In the genomic region with DNA sequence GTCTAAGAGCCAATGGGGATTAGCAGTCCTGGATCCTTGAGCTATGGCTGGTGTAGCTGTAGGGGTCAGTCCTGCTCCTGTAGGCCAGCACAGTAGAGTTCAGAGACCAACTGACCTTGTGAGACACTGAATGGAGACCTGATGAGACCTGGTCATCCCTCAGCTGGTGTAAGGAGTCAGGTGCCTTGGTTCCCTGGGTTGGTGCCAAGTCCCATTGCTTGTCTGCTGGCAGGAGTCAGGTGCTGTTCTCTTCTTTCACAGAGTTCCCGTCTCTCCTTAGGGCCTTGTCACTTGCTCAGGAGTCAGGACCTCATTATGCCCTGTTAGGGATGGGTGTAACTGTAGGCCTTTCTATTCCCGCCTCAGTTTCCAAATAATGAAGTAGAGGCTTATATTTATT, we compare ENCODE assay signal across 22 mouse cellular contexts. TPM values are rescaled to one million over a fixed set of nuclear protein-coding genes. Genes with fewer than 3 reads are reported as not detected.
DNase-seq lines count a peak whose midpoint lies in the region; TF ChIP-seq lines count a peak whose summit lies in the region.
"Had no signal": no experiment of that assay in that cellular context is flagged by ENCODE, and none has a peak within 500 bp of the region (broad histone marks: within the 10 kb centered on the region; RNA-seq: fewer than 3 reads in every experiment).

No protein-coding gene starts in this region.

- H3K4me3 ChIP-seq in gastrocnemius, adult 2 months: no peak overlapping the region
- H3K4me3 ChIP-seq: hindbrain, embryonic 13.5 days; left cerebral cortex, adult 2 months; limb, embryonic 13.5 days; lung, embryonic 15.5 days; midbrain, embryonic 10.5 days; midbrain, embryonic 15.5 days; neural tube, embryonic 15.5 days had no signal

- TF ChIP-seq CTCF in gastrocnemius, adult 2 months (IDR thresholded peaks at IDR 0.05): no peak

- intact Hi-C loops in gastrocnemius, adult 2 months (cut with DNase I): no loop called here

- peak; percentile 39 for DNase-seq in cerebellum, postnatal 10 days
- no peak for DNase-seq in cerebellum, postnatal 4 days (ENCODE audit: low spot score in 2 of 2)
- peak; percentile 61 for DNase-seq in gastrocnemius, adult 2 months
- no peak for DNase-seq in gastrocnemius, postnatal 10 days
- peak; percentile 34 for DNase-seq in kidney, postnatal 10 days
- DNase-seq in kidney, adult 8-10 months: no peak
- DNase-seq: adrenal gland, postnatal 10 days; cerebellum, adult 11 months; heart, adult 11 months; heart, postnatal 4 days; kidney, adult 11 months; retina, postnatal 1 day; right cerebral cortex, postnatal 14 days; thymus, adult 2 months; thymus, postnatal 36 days had no signal

- no peak overlapping the region for H3K27ac ChIP-seq in gastrocnemius, adult 2 months
- H3K27ac ChIP-seq: hindbrain, embryonic 13.5 days; left cerebral cortex, adult 2 months; limb, embryonic 13.5 days; lung, embryonic 15.5 days; midbrain, embryonic 10.5 days; midbrain, embryonic 15.5 days; neural tube, embryonic 15.5 days had no signal

RNA-seq across cellular contexts. Expression of gene Dtymk, which starts 14.8 kb away (rescaled TPM):
- total RNA-seq in gastrocnemius, adult 2 months (2021): 10 to 100 TPM; 14.1 to 18.6 TPM
- 10 to 100 TPM; 33.4 to 40.5 TPM for total RNA-seq in gastrocnemius, postnatal 10 days (2021)

RNA-seq across cellular contexts. Expression of gene Ing5, which starts 16.9 kb away (rescaled TPM):
- 1 to 10 TPM; 3.6 to 5.8 TPM for total RNA-seq in gastrocnemius, adult 2 months (2021)
- total RNA-seq in gastrocnemius, postnatal 10 days (2021): 1 to 10 TPM; 4.8 to 5.7 TPM

RNA-seq across cellular contexts. Expression of gene Thap4, which starts 32.2 kb away (rescaled TPM):
- total RNA-seq in gastrocnemius, adult 2 months (2021): 10 to 100 TPM; 70.0 to 94.1 TPM
- total RNA-seq in gastrocnemius, postnatal 10 days (2021): 10 to 100 TPM; 32.3 to 38.8 TPM

RNA-seq across cellular contexts. Expression of gene Atg4b, which starts 35.6 kb away (rescaled TPM):
- total RNA-seq in gastrocnemius, adult 2 months (2021): 10 to 100 TPM; 24.0 to 31.3 TPM
- total RNA-seq in gastrocnemius, postnatal 10 days (2021): 10 to 100 TPM; 32.3 to 41.2 TPM

RNA-seq across cellular contexts. Expression of gene D2hgdh, which starts 37.8 kb away (rescaled TPM):
- total RNA-seq in gastrocnemius, adult 2 months (2021): 10 to 100 TPM; 21.7 to 22.9 TPM
- 10 to 100 TPM; 19.5 to 24.4 TPM for total RNA-seq in gastrocnemius, postnatal 10 days (2021)

Comparison
In these comparisons a context has a peak if more than half of its experiments do, and no peak if none do; other contexts are left out.
1. DNase-seq: peak in cerebellum, postnatal 10 days (2 of 2), gastrocnemius, adult 2 months (single experiment) and kidney, postnatal 10 days (single experiment); none in cerebellum, postnatal 4 days (0 of 2), gastrocnemius, postnatal 10 days (single experiment) and kidney, adult 8-10 months (0 of 2).